Mouse (Mus musculus): ENCODE measurements around the gene Slfn5.
"Not testable (repeated sequence)": the region's sequence is repeated elsewhere in the genome, so short reads cannot be mapped to it uniquely, and the experiment has no call there.

GRCm38 (mm10) chr11:82931671-82932450, 19.3 kb upstream of the Slfn5 start:
- not testable (repeated sequence) for TF ChIP-seq CTCF (IDR thresholded peaks at IDR 0.05; ENCODE audit: extremely low read depth, insufficient read depth, insufficient read length, insufficient replicate concordance); POLR2A (IDR thresholded peaks at IDR 0.05; ENCODE audit: low read depth, low read length)

Data from spleen, adult 2 months (tissue).